29 mouse cellular contexts compared by ENCODE assay signal in genomic region chr6:148102434-148102833, GRCm38 (mm10). TPM values are rescaled to one million over a fixed set of nuclear protein-coding genes. Genes with fewer than 3 reads are reported as not detected.
"Had no signal": no experiment of that assay in that cellular context is flagged by ENCODE, and none has a peak within 500 bp of the region (broad histone marks: within the 10 kb centered on the region; RNA-seq: fewer than 3 reads in every experiment).

No protein-coding gene starts in this region.

- H3K27me3 ChIP-seq: heart, embryonic 13.5 days; heart, embryonic 15.5 days; hindbrain, embryonic 12.5 days; kidney, embryonic 15.5 days; limb, embryonic 13.5 days; limb, embryonic 15.5 days; liver, embryonic 12.5 days had no signal

- H3K4me1 ChIP-seq: heart, embryonic 13.5 days; heart, embryonic 15.5 days; hindbrain, embryonic 10.5 days; hindbrain, embryonic 12.5 days; kidney, embryonic 15.5 days; limb, embryonic 13.5 days; limb, embryonic 15.5 days; liver, embryonic 12.5 days had no signal

- H3K27ac ChIP-seq: heart, adult 2 months; heart, embryonic 13.5 days; heart, embryonic 15.5 days; hindbrain, embryonic 10.5 days; hindbrain, embryonic 12.5 days; hindbrain, embryonic 14.5 days; hindbrain, postnatal 0 days; kidney, embryonic 15.5 days; kidney, postnatal 0 days; limb, embryonic 13.5 days; limb, embryonic 15.5 days; liver, embryonic 12.5 days; liver, embryonic 14.5 days had no signal

- H3K9ac ChIP-seq: heart, embryonic 13.5 days; heart, embryonic 15.5 days; hindbrain, embryonic 12.5 days; hindbrain, embryonic 14.5 days; kidney, embryonic 15.5 days; limb, embryonic 13.5 days; limb, embryonic 15.5 days; liver, embryonic 12.5 days; liver, embryonic 14.5 days had no signal

- H3K4me2 ChIP-seq: heart, embryonic 11.5 days; heart, embryonic 13.5 days; heart, embryonic 15.5 days; hindbrain, embryonic 12.5 days; hindbrain, embryonic 14.5 days; kidney, embryonic 15.5 days; limb, embryonic 13.5 days; limb, embryonic 15.5 days; liver, embryonic 12.5 days had no signal

- H3K9me3 ChIP-seq: heart, embryonic 13.5 days; heart, embryonic 15.5 days; hindbrain, embryonic 10.5 days; hindbrain, embryonic 12.5 days; kidney, embryonic 15.5 days; limb, embryonic 13.5 days; limb, embryonic 15.5 days; liver, embryonic 12.5 days had no signal

- DNase-seq: gastrocnemius, postnatal 14 days; gastrocnemius, postnatal 36 days; heart, adult 2 months; heart, postnatal 14 days; heart, postnatal 4 days; kidney, adult 11 months; kidney, adult 8-10 months; kidney, postnatal 14 days; kidney, postnatal 36 days; layer of hippocampus, adult 9-11 months; layer of hippocampus, postnatal 36 days; left cerebral cortex, postnatal 4 days had no signal

- H3K4me3 ChIP-seq: heart, adult 2 months; heart, embryonic 13.5 days; heart, embryonic 15.5 days; hindbrain, embryonic 10.5 days; hindbrain, embryonic 12.5 days; kidney, embryonic 15.5 days; limb, embryonic 13.5 days; limb, embryonic 15.5 days; liver, embryonic 12.5 days had no signal

- H3K36me3 ChIP-seq: heart, embryonic 13.5 days; heart, embryonic 15.5 days; hindbrain, embryonic 10.5 days; hindbrain, embryonic 12.5 days; kidney, embryonic 15.5 days; limb, embryonic 13.5 days; limb, embryonic 15.5 days; liver, embryonic 12.5 days had no signal

- ATAC-seq: hindbrain, postnatal 0 days; intestine, embryonic 16.5 days; liver, embryonic 12.5 days had no signal

RNA-seq across cellular contexts. Expression of gene Far2, which starts 55.4 kb away (rescaled TPM):
- total RNA-seq: gastrocnemius, adult 18-20 months; gastrocnemius, adult 8-10 months; gastrocnemius, postnatal 36 days; heart, adult 2 months; heart, postnatal 4 days; liver, adult 2 months had no signal
- polyA plus RNA-seq: heart, adult 2 months had no signal
